Mouse (Mus musculus): ENCODE results near the gene Neurog1.

Gene Neurog1

GRCm38 (mm10) chr13:56251924-56252619 lies at the start of gene Neurog1:
Gene Neurog1 (minus strand): TSS chr13:56252163.
- DNase-seq (ENCODE audit: low spot score in 2 of 2) = peak in 1 of 2 experiments; percentile 35

- DNase-seq (ENCODE audit: low spot score in 2 of 2) = no peak
Observed at GRCm38 (mm10) chr13:56299336-56299735, 47.4 kb upstream of the Neurog1 start.

- no peak for DNase-seq (ENCODE audit: low spot score in 2 of 2)
Observed at GRCm38 (mm10) chr13:56296659-56297020, 44.7 kb upstream of the Neurog1 start.

GRCm38 (mm10) chr13:56295943-56296658 lies 44.1 kb upstream of the Neurog1 start, which contains the start of gene Cxcl14:
Gene Cxcl14 (minus strand): TSS chr13:56296551.
- peak in 1 of 2 experiments; percentile 42 for DNase-seq (ENCODE audit: low spot score in 2 of 2)

GRCm38 (mm10) chr13:56295586-56295942 lies 43.6 kb upstream of the Neurog1 start:
- DNase-seq (ENCODE audit: low spot score in 2 of 2) = no peak

GRCm38 (mm10) chr13:56294908-56295307 lies 42.9 kb upstream of the Neurog1 start:
- no peak for DNase-seq (ENCODE audit: low spot score in 2 of 2)

- DNase-seq (ENCODE audit: low spot score in 2 of 2) = no peak
Observed at GRCm38 (mm10) chr13:56289998-56290397, 38.0 kb upstream of the Neurog1 start.

- DNase-seq (ENCODE audit: low spot score in 2 of 2) = no peak
Observed at GRCm38 (mm10) chr13:56289261-56289660, 37.3 kb upstream of the Neurog1 start.

GRCm38 (mm10) chr13:56288601-56289000 lies 36.6 kb upstream of the Neurog1 start:
- no peak for DNase-seq (ENCODE audit: low spot score in 2 of 2)

- DNase-seq (ENCODE audit: low spot score in 2 of 2) = no peak
Observed at GRCm38 (mm10) chr13:56287091-56287490, 35.1 kb upstream of the Neurog1 start.

GRCm38 (mm10) chr13:56283321-56283720 lies 31.4 kb upstream of the Neurog1 start:
- no peak for DNase-seq (ENCODE audit: low spot score in 2 of 2)

- DNase-seq (ENCODE audit: low spot score in 2 of 2) = no peak
Observed at GRCm38 (mm10) chr13:56280356-56280755, 28.4 kb upstream of the Neurog1 start.

- DNase-seq (ENCODE audit: low spot score in 2 of 2) = peak; percentile 92 to 93
Observed at GRCm38 (mm10) chr13:56279439-56279838, 27.5 kb upstream of the Neurog1 start.

GRCm38 (mm10) chr13:56275171-56275570 lies 23.2 kb upstream of the Neurog1 start:
- DNase-seq (ENCODE audit: low spot score in 2 of 2) = no peak

GRCm38 (mm10) chr13:56270124-56270523 lies 18.2 kb upstream of the Neurog1 start:
- no peak for DNase-seq (ENCODE audit: low spot score in 2 of 2)

- no peak for DNase-seq (ENCODE audit: low spot score in 2 of 2)
Observed at GRCm38 (mm10) chr13:56267396-56267795, 15.4 kb upstream of the Neurog1 start.

- DNase-seq (ENCODE audit: low spot score in 2 of 2) = no peak
Observed at GRCm38 (mm10) chr13:56266435-56266834, 14.5 kb upstream of the Neurog1 start.

GRCm38 (mm10) chr13:56265661-56266060 lies 13.7 kb upstream of the Neurog1 start:
- no peak for DNase-seq (ENCODE audit: low spot score in 2 of 2)

- no peak for DNase-seq (ENCODE audit: low spot score in 2 of 2)
Observed at GRCm38 (mm10) chr13:56262269-56262668, 10.3 kb upstream of the Neurog1 start.

- DNase-seq (ENCODE audit: low spot score in 2 of 2) = no peak
Observed at GRCm38 (mm10) chr13:56260344-56260780, 8.4 kb upstream of the Neurog1 start.

GRCm38 (mm10) chr13:56259926-56260250 lies 7.9 kb upstream of the Neurog1 start:
- DNase-seq (ENCODE audit: low spot score in 2 of 2) = no peak

GRCm38 (mm10) chr13:56259021-56259925 lies 7.3 kb upstream of the Neurog1 start:
- DNase-seq (ENCODE audit: low spot score in 2 of 2) = no peak
